Mouse (Mus musculus) CH12.LX (cell line): ENCODE data around the gene Prkar2a. TPM values are rescaled to one million over a fixed set of nuclear protein-coding genes. Genes with fewer than 3 reads are reported as not detected.

Experiments used
- DNase-seq: peaks from one replicate; pipeline ENCODE4 v3.0.0-alpha.2; 2013; ENCODE audit errors: extremely low read depth
- H3K27ac ChIP-seq: 2 replicates; pipeline ENCODE4 v1.5.1; 2012; ENCODE audit warnings: low read depth, mild to moderate bottlenecking, control low read depth, moderate library complexity; ENCODE audit not compliant: insufficient read depth
- H3K27me3 ChIP-seq: replicated peaks from 2 replicates; pipeline ENCODE3; 2012; ENCODE audit warnings: inconsistent platforms
- H3K36me3 ChIP-seq, 2 experiments: replicated peaks in 1 of 2; 2 replicates each; pipeline versions ENCODE3 to v1.6.1; 2012; ENCODE audit warnings: inconsistent platforms in 1 of 2, low read length in 1 of 2, mild to moderate bottlenecking in 1 of 2, mixed read lengths in 1 of 2, moderate library complexity in 1 of 2; ENCODE audit not compliant: control insufficient read depth in 1 of 2, insufficient read depth in 1 of 2
- H3K4me1 ChIP-seq, 2 experiments: 2 replicates each; pipeline ENCODE4 v1.6.1; 2012; ENCODE audit warnings: inconsistent platforms in 1 of 2, moderate library complexity in 1 of 2; ENCODE audit not compliant: insufficient read depth in 2 of 2, control insufficient read depth in 1 of 2
- H3K4me2 ChIP-seq: 2 replicates; pipeline ENCODE4 v1.6.1; 2012; ENCODE audit warnings: low read depth, mild to moderate bottlenecking, control low read depth; ENCODE audit not compliant: poor library complexity, insufficient read depth, severe bottlenecking
- H3K4me3 ChIP-seq, 3 experiments: fragments of 150-350 bp in 1 of 3; sonication (generic) in 1 of 3; replicated peaks in 1 of 3; 2 replicates each; pipeline versions ENCODE3 to v1.5.1; 2011 to 2012; ENCODE audit warnings: low read depth in 2 of 3, low read length in 2 of 3, mild to moderate bottlenecking in 2 of 3, moderate library complexity in 2 of 3, control low read depth in 1 of 3, improper control_type of control experiment in 1 of 3, inconsistent platforms in 1 of 3, mixed read lengths in 1 of 3; ENCODE audit not compliant: poor library complexity in 1 of 3
- H3K79me2 ChIP-seq: replicated peaks from 2 replicates; pipeline ENCODE4 v1.6.1; 2012; ENCODE audit warnings: mild to moderate bottlenecking, moderate library complexity; ENCODE audit not compliant: control insufficient read depth, poor library complexity, insufficient read depth, severe bottlenecking; ENCODE audit errors: extremely low read depth
- H3K9ac ChIP-seq: 2 replicates; pipeline ENCODE4 v1.6.1; 2012; ENCODE audit warnings: low read depth, mild to moderate bottlenecking, control low read depth, moderate library complexity; ENCODE audit not compliant: insufficient read depth
- H3K9me3 ChIP-seq: replicated peaks from 2 replicates; pipeline ENCODE3; 2012; ENCODE audit warnings: low read length, inconsistent platforms, mixed read lengths
- CHD1 ChIP-seq: IDR thresholded peaks from 2 replicates; pipeline ENCODE4 v1.6.1; 2012; ENCODE audit warnings: low read depth, low read length, improper control_type of control experiment, inconsistent platforms
- CTCF ChIP-seq, 2 experiments: IDR thresholded peaks in 1 of 2; conservative IDR thresholded peaks in 1 of 2; 2 replicates each; pipeline ENCODE4 v1.5.1; 2011 to 2012; ENCODE audit warnings: low read depth in 2 of 2, low read length in 2 of 2, improper control_type of control experiment in 1 of 2, inconsistent platforms in 1 of 2, mild to moderate bottlenecking in 1 of 2, moderate library complexity in 1 of 2
- ELF1 ChIP-seq: IDR thresholded peaks from 2 replicates; pipeline ENCODE4 v1.6.1; 2014; ENCODE audit warnings: low read depth, mild to moderate bottlenecking, inconsistent platforms, low read length, improper control_type of control experiment
- EP300 ChIP-seq: IDR thresholded peaks from 2 replicates; pipeline ENCODE4 v1.6.1; 2011; ENCODE audit warnings: low read length, improper control_type of control experiment
- GABPA ChIP-seq: IDR thresholded peaks from 2 replicates; pipeline ENCODE4 v1.6.1; 2012; ENCODE audit warnings: low read depth, low read length, improper control_type of control experiment, inconsistent platforms; ENCODE audit not compliant: insufficient replicate concordance
- HCFC1 ChIP-seq: IDR thresholded peaks from 2 replicates; pipeline ENCODE4 v1.6.1; 2012; ENCODE audit warnings: low read depth, mild to moderate bottlenecking, inconsistent platforms, low read length, improper control_type of control experiment
- IRF4 ChIP-seq: IDR thresholded peaks from 2 replicates; pipeline ENCODE4 v1.6.1; 2014; ENCODE audit warnings: low read depth, mild to moderate bottlenecking, inconsistent platforms, low read length, improper control_type of control experiment
- JUN ChIP-seq: IDR thresholded peaks from 2 replicates; pipeline ENCODE4 v1.6.1; 2011; ENCODE audit warnings: low read depth, mild to moderate bottlenecking, low read length, improper control_type of control experiment, moderate library complexity; ENCODE audit not compliant: insufficient read depth
- KAT2A ChIP-seq: IDR thresholded peaks from 2 replicates; pipeline ENCODE4 v1.6.1; 2012; ENCODE audit warnings: low read length, improper control_type of control experiment, inconsistent platforms; ENCODE audit not compliant: insufficient replicate concordance
- MAFK ChIP-seq: IDR thresholded peaks from 2 replicates; pipeline ENCODE4 v1.6.1; 2011; ENCODE audit warnings: low read length, improper control_type of control experiment; ENCODE audit not compliant: insufficient replicate concordance
- MAX ChIP-seq: IDR thresholded peaks from 2 replicates; pipeline ENCODE4 v1.6.1; 2011; ENCODE audit warnings: low read length, improper control_type of control experiment
- MEF2A ChIP-seq: IDR thresholded peaks from 2 replicates; pipeline ENCODE4 v1.6.1; 2014; ENCODE audit warnings: low read depth, mild to moderate bottlenecking, inconsistent platforms, low read length, improper control_type of control experiment, borderline replicate concordance
- MXI1 ChIP-seq: IDR thresholded peaks from 2 replicates; pipeline ENCODE4 v1.6.1; 2011; ENCODE audit warnings: mild to moderate bottlenecking, low read depth, low read length, improper control_type of control experiment
- MYC ChIP-seq: IDR thresholded peaks from 2 replicates; pipeline ENCODE4 v1.6.1; 2011; ENCODE audit warnings: low read depth, mild to moderate bottlenecking, improper control_type of control experiment, low read length
- NELFE ChIP-seq: IDR thresholded peaks from 2 replicates; pipeline ENCODE4 v1.6.1; 2011; ENCODE audit warnings: low read depth, low read length, improper control_type of control experiment
- PAX5 ChIP-seq: IDR thresholded peaks from 2 replicates; pipeline ENCODE4 v1.6.1; 2012; ENCODE audit warnings: low read length, inconsistent platforms, mixed read lengths
- POLR2A ChIP-seq: IDR thresholded peaks from 2 replicates; pipeline ENCODE4 v1.6.1; 2011; ENCODE audit warnings: low read depth, mild to moderate bottlenecking, improper control_type of control experiment, low read length
- RCOR1 ChIP-seq: conservative IDR thresholded peaks from 2 replicates; pipeline ENCODE4 v1.6.1; 2012; ENCODE audit warnings: low read depth, mild to moderate bottlenecking, inconsistent platforms, low read length, improper control_type of control experiment
- SMC3 ChIP-seq: IDR thresholded peaks from 2 replicates; pipeline ENCODE4 v1.6.1; 2011; ENCODE audit warnings: low read depth, low read length, improper control_type of control experiment
- TBP ChIP-seq: conservative IDR thresholded peaks from 2 replicates; pipeline ENCODE4 v1.6.1; 2011; ENCODE audit warnings: low read depth, low read length, improper control_type of control experiment
- UBTF ChIP-seq: IDR thresholded peaks from 2 replicates; pipeline ENCODE4 v1.6.1; 2012; ENCODE audit warnings: low read depth, mild to moderate bottlenecking, inconsistent platforms, low read length, improper control_type of control experiment, moderate library complexity
- ZC3H11A ChIP-seq: IDR thresholded peaks from 2 replicates; pipeline ENCODE4 v1.6.1; 2012; ENCODE audit warnings: low read depth, mild to moderate bottlenecking, inconsistent platforms, low read length, improper control_type of control experiment
- ZNF384 ChIP-seq: IDR thresholded peaks from 2 replicates; pipeline ENCODE4 v1.6.1; 2012; ENCODE audit warnings: low read depth, low read length, improper control_type of control experiment, inconsistent platforms
- dilution Hi-C: fragments of 300-500 bp; cut with MboI; formaldehyde crosslinking; loops from 2 replicates; pipeline ENCODE4 v1.14.3; 2020; ENCODE audit warnings: low sequenced_read_pairs; ENCODE audit not compliant: extremely low pct_unique_long_range_greater_than_20kb, extremely low pct_ligation_motif_present
- in situ Hi-C: fragments of 300-500 bp; cut with MboI; formaldehyde crosslinking; loops from 3 replicates; pipeline ENCODE4 v1.14.3; 2019; ENCODE audit warnings: low sequenced_read_pairs, low pct_ligation_motif_present, low pct_unique_long_range_greater_than_20kb, mixed read lengths
- polyA plus RNA-seq: library from polyadenylated mRNA; unstranded; fragments of >175 nt; gene quantifications from 2 replicates; pipeline ENCODE4 v1.2.1, GENCODE M21; 2012; ENCODE audit warnings: low read depth; ENCODE audit not compliant: insufficient read length
- total RNA-seq, 2 experiments: library from RNA; depleted of rRNA; stranded (reverse); fragments of 300-350 nt in 1 of 2; fragments of >200 nt in 1 of 2; gene quantifications; 2 replicates each; pipeline ENCODE4 v1.2.3; 2012 to 2014

Prkar2a gene
- total and polyA plus RNA-seq, 3 experiments = 13.6 to 44.4 (median 14.9) TPM

DNA sequence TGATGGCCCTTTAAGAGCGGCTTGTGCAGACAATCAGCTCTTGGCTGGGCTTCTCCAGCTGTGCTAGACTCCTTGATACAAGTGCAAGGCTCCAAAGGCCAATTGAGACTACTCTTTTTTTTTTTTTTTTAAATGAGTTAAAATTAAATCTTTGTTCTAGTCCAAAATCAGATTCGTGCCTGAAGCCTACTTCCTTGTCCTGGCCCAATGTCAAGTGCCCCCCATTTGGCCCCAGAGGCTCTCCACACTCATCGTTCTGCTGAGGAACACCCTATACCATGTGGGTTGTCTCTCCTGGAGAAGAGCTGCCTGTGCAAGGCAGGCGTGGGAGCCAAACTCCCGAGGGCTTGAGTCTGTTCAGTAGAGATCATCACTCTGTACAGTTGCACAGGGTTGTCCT is 91.8 kb downstream of the Prkar2a start:
- TF ChIP-seq KAT2A (no peak), CTCF (conservative IDR thresholded peaks at IDR 0.05 in 1 of 2, IDR thresholded peaks at IDR 0.05 in 1 of 2; ENCODE audit: low read depth in 2 of 2, low read length in 2 of 2) (no peak), MYC (no peak), RCOR1 (no peak), UBTF (no peak), MAX (no peak), SMC3 (no peak), HCFC1 (no peak), PAX5 (no peak), GABPA (no peak), ZC3H11A (no peak), NELFE (no peak), MEF2A (no peak), ZNF384 (no peak), CHD1 (no peak), IRF4 (no peak), ELF1 (no peak), JUN (no peak), TBP (no peak), EP300 (no peak)
- TF ChIP-seq, all 38 proteins: peak for 0
- peaks cover 18% of the 10 kb centered on the region for H3K79me2 ChIP-seq
- no peak for DNase-seq
- peaks cover 4% of the 10 kb centered on the region for H3K9me3 ChIP-seq
- no peak overlapping the region for H3K27ac ChIP-seq
- H3K36me3 ChIP-seq = peaks cover 0 to under 1% of the 10 kb centered on the region in 2 experiments
- dilution Hi-C loops = no loop called here
- H3K9ac ChIP-seq = no peak overlapping the region
- no peak overlapping the region for H3K4me3 ChIP-seq
- H3K4me1 ChIP-seq = peaks cover 4 to 24% of the 10 kb centered on the region in 2 experiments
- peaks cover 2% of the 10 kb centered on the region for H3K27me3 ChIP-seq
- no peak overlapping the region for H3K4me2 ChIP-seq
- in situ Hi-C loops = no loop called here

DNA sequence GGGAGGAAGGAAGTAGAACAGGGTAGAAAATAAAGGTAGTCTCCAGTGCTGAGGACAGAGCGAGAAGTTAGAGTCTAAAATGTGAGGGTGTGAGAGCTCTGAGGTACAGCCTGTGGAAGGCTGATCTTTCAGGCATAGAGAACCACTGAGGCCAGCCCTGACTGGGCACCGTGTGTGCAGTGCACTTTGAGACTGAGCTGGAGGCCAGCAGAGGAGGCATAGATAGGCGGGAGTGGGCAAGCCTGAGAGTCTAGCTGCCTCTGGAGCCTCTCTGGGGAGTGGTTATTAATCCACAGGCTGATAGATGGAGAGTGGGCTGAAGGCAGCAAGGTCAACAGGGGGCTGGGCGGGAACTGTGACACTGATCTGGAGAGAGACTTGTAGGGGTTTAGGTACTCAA is 92.8 kb downstream of the Prkar2a start:
- H3K9ac ChIP-seq = no peak overlapping the region
- no peak overlapping the region for H3K27ac ChIP-seq
- peaks cover 24% of the 10 kb centered on the region for H3K79me2 ChIP-seq
- H3K36me3 ChIP-seq = peaks cover 0 to 7% of the 10 kb centered on the region in 2 experiments
- in situ Hi-C loops = no loop called here
- no peak for DNase-seq
- no peak for TF ChIP-seq MAFK
- no peak for TF ChIP-seq SMC3
- TF ChIP-seq MXI1 = no peak
- TF ChIP-seq HCFC1 = no peak
- TF ChIP-seq POLR2A = no peak
- no peak for TF ChIP-seq MYC
- no peak for TF ChIP-seq UBTF
- TF ChIP-seq ZC3H11A = no peak
- TF ChIP-seq ELF1 = no peak
- peaks cover 4% of the 10 kb centered on the region for H3K9me3 ChIP-seq
- peaks cover 2% of the 10 kb centered on the region for H3K27me3 ChIP-seq
- H3K4me3 ChIP-seq = no peak overlapping the region
- H3K4me1 ChIP-seq = peaks cover 9 to 34% of the 10 kb centered on the region in 2 experiments
- no peak overlapping the region for H3K4me2 ChIP-seq
- dilution Hi-C loops = no loop called here
